Mouse (Mus musculus) kidney, embryonic 14.5 days (tissue): Measurements from ENCODE around the gene Apol7c. TPM values are rescaled to one million over a fixed set of nuclear protein-coding genes. Genes with fewer than 3 reads are reported as not detected.
"Not testable (repeated sequence)": the region's sequence is repeated elsewhere in the genome, so short reads cannot be mapped to it uniquely, and the experiment has no call there.

Experiments
- ATAC-seq: fragments of 200-750 bp; cut with Nextera tagmentation; 2 replicates; pipeline ENCODE4 v1.8.0; 2017; ENCODE audit warnings: moderate number of reproducible peaks, mild to moderate bottlenecking, moderate TSS enrichment, moderate library complexity; ENCODE audit not compliant: low FRiP score, low TSS enrichment
- H3K27ac ChIP-seq: fragments of 300-500 bp; sonication (generic); 2 replicates; pipeline ENCODE4 v1.5.1; 2014; ENCODE audit warnings: low read depth, mild to moderate bottlenecking, low read length, moderate library complexity, mixed read lengths
- H3K27me3 ChIP-seq: fragments of 300-500 bp; sonication (generic); 2 replicates; pipeline ENCODE4 v1.6.1; 2014; ENCODE audit warnings: mild to moderate bottlenecking, low read length; ENCODE audit not compliant: control insufficient read depth, insufficient read depth
- H3K36me3 ChIP-seq: fragments of 300-500 bp; sonication (generic); 2 replicates; pipeline ENCODE4 v1.6.1; 2014; ENCODE audit warnings: low read length, mixed read lengths; ENCODE audit not compliant: control insufficient read depth, insufficient read depth
- H3K4me1 ChIP-seq: fragments of 300-500 bp; sonication (generic); 2 replicates; pipeline ENCODE4 v1.6.1; 2014; ENCODE audit warnings: low read length, mixed read lengths; ENCODE audit not compliant: control insufficient read depth, insufficient read depth
- H3K4me2 ChIP-seq: fragments of 300-500 bp; sonication (generic); replicated peaks from 2 replicates; pipeline ENCODE4 v1.6.1; 2014; ENCODE audit warnings: low read depth, mild to moderate bottlenecking, low read length
- H3K4me3 ChIP-seq: fragments of 300-500 bp; sonication (generic); 2 replicates; pipeline ENCODE4 v1.5.1; 2014; ENCODE audit warnings: mild to moderate bottlenecking, low read length
- H3K9ac ChIP-seq: fragments of 300-500 bp; sonication (generic); 2 replicates; pipeline ENCODE4 v1.6.1; 2014; ENCODE audit warnings: low read depth, mild to moderate bottlenecking, low read length, moderate library complexity
- H3K9me3 ChIP-seq: fragments of 300-500 bp; sonication (generic); 2 replicates; pipeline ENCODE4 v1.6.1; 2016; ENCODE audit warnings: low read length; ENCODE audit not compliant: control insufficient read depth
- WGBS: fragments of 180-500 bp; shearing (Covaris S2); extraction: QIAGEN DNeasy Blood & Tissue Kit; methylation state at CpG from one replicate; pipeline ENCODE4 v1.1.7; 2014; 5-methylcytosine and 5-hydroxymethylcytosine counted together
- polyA plus RNA-seq: library from polyadenylated mRNA; unstranded; fragments of >200 nt; fragmentation: Nextera tagmentation; extraction: Ambion mirVana; gene quantifications from 2 replicates; pipeline ENCODE4 v1.2.1, GENCODE M21; 2014

The Apol7c gene
- not detected in 2 replicates for polyA plus RNA-seq

- H3K4me1 ChIP-seq, result no peaks in the 10 kb centered on the region
- no peaks in the 10 kb centered on the region for H3K9me3 ChIP-seq
- ATAC-seq, result no peak
- no peaks in the 10 kb centered on the region for H3K36me3 ChIP-seq
- H3K4me2 ChIP-seq, result no peak within 1 kb of the TSS
- H3K27me3 ChIP-seq, result no peaks in the 10 kb centered on the region
- no peak within 1 kb of the TSS for H3K4me3 ChIP-seq
- H3K9ac ChIP-seq, result no peak within 1 kb of the TSS
- no peak within 1 kb of the TSS for H3K27ac ChIP-seq
These were observed at the start of gene Apol7c for GRCm38 (mm10) chr15:77533216-77533615. Gene Apol7c (minus strand): TSS chr15:77533316.

GRCm38 (mm10) chr15:77581681-77582080 lies 48.6 kb upstream of the Apol7c start:
- Histone ChIP-seq H3K36me3 (no peaks in the 10 kb centered on the region), H3K27ac (no peak overlapping the region), H3K4me3 (no peak overlapping the region), H3K9me3 (peaks cover 5% of the 10 kb centered on the region; the same call in 1 of the 2 replicates), H3K4me2 (no peak overlapping the region), H3K27me3 (no peaks in the 10 kb centered on the region), H3K4me1 (no peaks in the 10 kb centered on the region), H3K9ac (no peak overlapping the region)
- 32% methylated on average over 1 of the region's 1 CpGs for WGBS
- no peak for ATAC-seq

GRCm38 (mm10) chr15:77579311-77579710 lies 46.2 kb upstream of the Apol7c start:
- H3K9ac ChIP-seq, result no peak overlapping the region
- no peak overlapping the region for H3K27ac ChIP-seq
- no peaks in the 10 kb centered on the region for H3K4me1 ChIP-seq
- no peak overlapping the region for H3K4me2 ChIP-seq
- 87% methylated on average over 4 of the region's 4 CpGs for WGBS
- no peaks in the 10 kb centered on the region for H3K36me3 ChIP-seq
- H3K9me3 ChIP-seq, result peaks cover 5% of the 10 kb centered on the region; the same call in 1 of the 2 replicates
- no peaks in the 10 kb centered on the region for H3K27me3 ChIP-seq
- ATAC-seq, result no peak
- H3K4me3 ChIP-seq, result no peak overlapping the region

GRCm38 (mm10) chr15:77578801-77579200 lies 45.7 kb upstream of the Apol7c start:
- H3K4me3 ChIP-seq, result no peak overlapping the region
- 93% methylated on average over 2 of the region's 2 CpGs for WGBS
- no peak for ATAC-seq
- no peak overlapping the region for H3K9ac ChIP-seq
- H3K36me3 ChIP-seq, result no peaks in the 10 kb centered on the region
- H3K9me3 ChIP-seq, result peaks cover 3% of the 10 kb centered on the region; the same call in 1 of the 2 replicates
- H3K27me3 ChIP-seq, result no peaks in the 10 kb centered on the region
- H3K4me2 ChIP-seq, result no peak overlapping the region
- no peaks in the 10 kb centered on the region for H3K4me1 ChIP-seq
- H3K27ac ChIP-seq, result no peak overlapping the region

- H3K4me2 ChIP-seq, result no peak overlapping the region
- no peak overlapping the region for H3K9ac ChIP-seq
- H3K4me3 ChIP-seq, result no peak overlapping the region
- H3K27me3 ChIP-seq, result no peaks in the 10 kb centered on the region
- H3K9me3 ChIP-seq, result no peaks in the 10 kb centered on the region
- H3K27ac ChIP-seq, result no peak overlapping the region
- H3K36me3 ChIP-seq, result no peaks in the 10 kb centered on the region
- no peaks in the 10 kb centered on the region for H3K4me1 ChIP-seq
- ATAC-seq, result no peak
These were observed 30.1 kb upstream of the Apol7c start for GRCm38 (mm10) chr15:77563219-77563618.

GRCm38 (mm10) chr15:77561792-77562191 lies 28.7 kb upstream of the Apol7c start, which contains the start of gene 1700025B11Rik:
Gene 1700025B11Rik (minus strand): TSS chr15:77561892.
- no peak for ATAC-seq
- H3K36me3 ChIP-seq, result no peaks in the 10 kb centered on the region
- H3K4me3 ChIP-seq, result no peak within 1 kb of the TSS
- H3K27ac ChIP-seq, result no peak within 1 kb of the TSS
- H3K4me2 ChIP-seq, result no peak within 1 kb of the TSS
- no peaks in the 10 kb centered on the region for H3K27me3 ChIP-seq
- no peaks in the 10 kb centered on the region for H3K9me3 ChIP-seq
- no peak within 1 kb of the TSS for H3K9ac ChIP-seq
- no peaks in the 10 kb centered on the region for H3K4me1 ChIP-seq

GRCm38 (mm10) chr15:77539221-77539620 lies 6.1 kb upstream of the Apol7c start:
- H3K9me3 ChIP-seq, H3K4me2 ChIP-seq, H3K27me3 ChIP-seq, H3K27ac ChIP-seq, H3K36me3 ChIP-seq, ATAC-seq, H3K9ac ChIP-seq, H3K4me1 ChIP-seq, H3K4me3 ChIP-seq: not testable (repeated sequence)
- WGBS, result 46% methylated on average over 1 of the region's 1 CpGs

GRCm38 (mm10) chr15:77523186-77523843 lies 9.8 kb downstream of the Apol7c start:
- H3K9ac ChIP-seq, H3K9me3 ChIP-seq, H3K4me2 ChIP-seq, H3K27ac ChIP-seq, H3K4me1 ChIP-seq, H3K27me3 ChIP-seq, H3K36me3 ChIP-seq, H3K4me3 ChIP-seq: not testable (repeated sequence)
- WGBS, result 19% methylated on average over 6 of the region's 6 CpGs
- ATAC-seq, result peak; percentile 46; the same call in 1 of the 2 replicates

GRCm38 (mm10) chr15:77520596-77520995 lies 12.5 kb downstream of the Apol7c start:
- not testable (repeated sequence) for H3K9me3 ChIP-seq, H3K27ac ChIP-seq, H3K9ac ChIP-seq, H3K4me3 ChIP-seq, H3K27me3 ChIP-seq, ATAC-seq, H3K4me2 ChIP-seq, H3K4me1 ChIP-seq, H3K36me3 ChIP-seq
- WGBS, result 63% methylated on average over 4 of the region's 4 CpGs
